Mouse (Mus musculus): Measurements from ENCODE around the gene Hnrnpa2b1.

The Hnrnpa2b1 gene

DNA sequence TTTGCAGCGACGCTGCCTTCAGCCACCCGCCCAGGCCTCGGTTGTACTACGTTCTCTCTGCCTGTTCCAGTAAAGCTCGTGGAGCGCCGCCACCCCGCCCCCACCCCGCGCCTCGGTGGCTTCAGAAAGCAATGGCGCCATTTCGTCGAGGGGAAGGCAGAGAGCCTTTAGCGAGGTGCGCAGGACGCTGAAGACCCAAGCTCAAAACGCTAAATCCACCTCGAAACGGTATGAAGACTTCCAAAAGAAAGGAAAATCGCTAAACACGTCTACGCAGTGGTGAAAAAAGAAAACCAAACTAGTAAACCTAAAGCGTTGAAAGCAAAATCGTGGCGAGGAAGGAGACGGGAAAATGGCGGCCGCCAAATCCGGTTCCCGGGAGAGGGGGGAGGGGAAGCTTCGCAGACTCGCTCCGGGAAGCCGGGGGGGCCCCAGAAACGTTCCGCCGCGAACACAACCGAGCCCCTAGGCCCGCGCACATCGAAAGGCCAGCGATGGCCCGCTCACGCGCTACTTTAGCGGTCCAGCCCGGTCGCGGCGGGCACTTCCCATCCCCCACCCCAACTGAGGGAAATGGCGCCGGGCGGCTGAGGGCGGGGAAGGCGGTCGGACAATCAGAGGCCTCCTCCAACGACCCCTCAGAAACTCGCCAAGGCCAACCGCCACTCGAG is 668 bp downstream of the Hnrnpa2b1 start:
- in situ Hi-C loops (cut with MboI), result no loop called here

- in situ Hi-C loops (cut with MboI), result no loop called here
Observed at GRCm38 (mm10) chr6:51467649-51468048, 2.0 kb downstream of the Hnrnpa2b1 start.

GRCm38 (mm10) chr6:51460363-51460762 is 9.3 kb downstream of the Hnrnpa2b1 start:
- in situ Hi-C loops (cut with MboI), result no loop called here

DNA sequence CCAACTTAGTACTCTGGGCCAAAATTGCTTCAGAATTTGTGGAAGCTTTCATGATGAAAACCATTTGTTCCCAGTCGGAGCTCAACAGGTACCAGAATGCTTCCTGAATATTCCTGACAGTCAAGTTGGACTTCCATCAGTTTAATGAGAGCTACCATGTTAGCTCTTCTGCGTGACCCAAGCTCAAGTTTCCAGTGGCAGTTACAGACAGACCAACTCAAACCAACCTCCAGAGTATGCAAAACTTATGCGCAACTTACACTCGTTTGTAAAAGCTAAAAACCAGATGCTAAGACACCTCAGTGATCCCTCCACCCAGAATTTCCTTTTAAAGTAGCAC is 9.7 kb downstream of the Hnrnpa2b1 start:
- in situ Hi-C loops (cut with MboI), result no loop called here

GRCm38 (mm10) chr6:51459313-51460020 is 10.2 kb downstream of the Hnrnpa2b1 start:
- in situ Hi-C loops (cut with MboI), result no loop called here

GRCm38 (mm10) chr6:51458925-51459312 is 10.8 kb downstream of the Hnrnpa2b1 start:
- in situ Hi-C loops (cut with MboI), result no loop called here

- in situ Hi-C loops (cut with MboI), result no loop called here
Observed at GRCm38 (mm10) chr6:51457770-51458387, 11.8 kb downstream of the Hnrnpa2b1 start.

GRCm38 (mm10) chr6:51457283-51457682 is 12.4 kb downstream of the Hnrnpa2b1 start:
- in situ Hi-C loops (cut with MboI), result no loop called here

DNA sequence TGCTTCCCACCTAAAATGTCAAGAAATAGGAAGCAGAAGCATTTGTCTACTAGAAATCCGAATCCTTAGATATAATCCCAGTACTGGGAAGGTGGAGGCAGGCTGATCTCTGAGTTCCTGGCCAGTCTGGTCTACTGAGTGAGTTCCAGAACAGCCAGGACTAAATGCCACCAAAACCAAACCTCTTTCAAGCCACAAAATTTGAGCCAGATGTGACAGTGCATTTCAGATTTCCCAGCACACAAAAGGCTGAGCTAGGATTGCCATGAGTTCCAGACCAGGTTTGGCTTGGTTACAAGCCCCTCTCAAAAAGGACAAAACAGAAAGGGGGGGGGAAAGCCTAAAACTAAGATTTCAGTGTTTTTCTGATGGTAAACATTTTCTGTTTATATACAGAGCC is 13.5 kb downstream of the Hnrnpa2b1 start:
- in situ Hi-C loops (cut with MboI), result no loop called here

GRCm38 (mm10) chr6:51454949-51455348 is 14.7 kb downstream of the Hnrnpa2b1 start:
- in situ Hi-C loops (cut with MboI), result no loop called here

- in situ Hi-C loops (cut with MboI), result no loop called here
Observed at GRCm38 (mm10) chr6:51452927-51453503, 16.7 kb downstream of the Hnrnpa2b1 start.

DNA sequence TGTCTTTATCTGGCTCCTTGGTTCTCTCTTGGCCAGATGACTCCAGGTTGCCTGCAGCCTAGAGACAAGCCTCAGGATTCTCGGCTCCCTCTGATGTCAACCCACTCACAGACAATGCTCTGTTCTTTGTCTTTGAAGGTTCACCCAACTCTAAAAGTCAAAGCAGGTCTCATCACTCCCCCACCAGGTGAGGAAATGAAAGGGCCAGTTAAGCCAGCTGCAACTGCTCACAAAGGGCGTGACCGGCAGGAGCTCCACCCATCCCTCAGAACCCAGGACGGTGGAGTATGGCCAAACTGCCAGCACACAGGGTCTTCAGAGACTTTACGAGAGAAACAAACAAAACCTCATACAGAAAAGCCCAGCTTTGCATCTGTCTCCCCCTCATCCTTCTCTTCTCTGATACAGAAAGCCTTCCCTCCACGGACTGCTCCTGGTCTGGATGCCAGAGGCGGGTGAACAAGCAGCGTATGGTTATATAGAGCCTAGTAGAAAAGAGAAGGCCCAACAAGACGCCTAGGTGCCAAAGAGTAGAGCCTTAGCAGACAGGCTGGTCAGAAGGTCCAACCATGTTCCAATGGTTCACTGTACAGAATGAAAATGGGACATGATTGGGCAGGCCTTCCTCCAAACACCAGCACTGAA is 27.4 kb downstream of the Hnrnpa2b1 start:
- in situ Hi-C loops (cut with MboI), result no loop called here

DNA sequence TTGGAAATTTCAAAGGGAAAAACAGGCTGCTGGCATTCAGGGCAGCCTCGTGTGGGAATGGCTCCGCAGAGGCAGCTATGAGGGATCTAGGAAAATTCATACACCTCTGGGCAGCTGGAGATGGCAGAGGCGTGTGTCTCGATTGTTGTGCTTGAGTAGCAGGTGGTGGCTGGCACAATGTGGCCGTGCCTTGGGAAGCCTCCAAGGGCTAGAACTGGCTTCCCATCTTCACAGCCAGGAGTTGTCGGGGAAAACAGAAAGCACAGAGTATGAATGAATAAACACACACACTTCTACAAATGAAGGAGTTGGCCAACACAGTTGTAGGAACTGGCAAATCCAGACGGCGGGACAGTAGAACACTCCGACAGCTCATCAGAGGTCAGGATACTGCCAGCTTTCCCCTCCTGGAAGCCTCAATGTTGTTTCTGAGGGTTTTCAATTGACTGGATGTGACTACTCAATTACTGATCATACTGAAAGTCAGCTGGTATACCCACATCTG is 30.8 kb downstream of the Hnrnpa2b1 start:
- in situ Hi-C loops (cut with MboI), result no loop called here

DNA sequence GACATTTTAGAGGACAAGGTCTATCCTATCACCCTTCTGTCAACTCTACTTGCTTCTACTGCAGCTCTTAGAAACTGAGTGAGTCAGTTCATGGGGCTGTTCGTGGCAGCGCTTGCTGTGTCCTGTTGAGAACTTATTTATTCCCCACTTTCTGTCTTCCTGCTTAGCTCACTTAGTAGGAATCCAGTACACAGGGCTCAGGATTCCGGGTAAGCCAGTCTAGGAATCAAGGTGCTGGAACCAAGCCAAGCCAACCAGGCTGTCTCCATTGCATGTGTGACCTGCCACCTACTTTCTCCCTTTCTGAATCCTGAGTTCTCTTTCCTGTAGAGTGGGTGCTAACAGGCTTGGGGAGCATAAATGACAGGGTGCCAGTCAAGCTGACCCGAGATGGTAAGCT is 32.0 kb downstream of the Hnrnpa2b1 start:
- in situ Hi-C loops (cut with MboI), result no loop called here

- in situ Hi-C loops (cut with MboI), result no loop called here
Observed at GRCm38 (mm10) chr6:51434270-51434669, 35.4 kb downstream of the Hnrnpa2b1 start.

DNA sequence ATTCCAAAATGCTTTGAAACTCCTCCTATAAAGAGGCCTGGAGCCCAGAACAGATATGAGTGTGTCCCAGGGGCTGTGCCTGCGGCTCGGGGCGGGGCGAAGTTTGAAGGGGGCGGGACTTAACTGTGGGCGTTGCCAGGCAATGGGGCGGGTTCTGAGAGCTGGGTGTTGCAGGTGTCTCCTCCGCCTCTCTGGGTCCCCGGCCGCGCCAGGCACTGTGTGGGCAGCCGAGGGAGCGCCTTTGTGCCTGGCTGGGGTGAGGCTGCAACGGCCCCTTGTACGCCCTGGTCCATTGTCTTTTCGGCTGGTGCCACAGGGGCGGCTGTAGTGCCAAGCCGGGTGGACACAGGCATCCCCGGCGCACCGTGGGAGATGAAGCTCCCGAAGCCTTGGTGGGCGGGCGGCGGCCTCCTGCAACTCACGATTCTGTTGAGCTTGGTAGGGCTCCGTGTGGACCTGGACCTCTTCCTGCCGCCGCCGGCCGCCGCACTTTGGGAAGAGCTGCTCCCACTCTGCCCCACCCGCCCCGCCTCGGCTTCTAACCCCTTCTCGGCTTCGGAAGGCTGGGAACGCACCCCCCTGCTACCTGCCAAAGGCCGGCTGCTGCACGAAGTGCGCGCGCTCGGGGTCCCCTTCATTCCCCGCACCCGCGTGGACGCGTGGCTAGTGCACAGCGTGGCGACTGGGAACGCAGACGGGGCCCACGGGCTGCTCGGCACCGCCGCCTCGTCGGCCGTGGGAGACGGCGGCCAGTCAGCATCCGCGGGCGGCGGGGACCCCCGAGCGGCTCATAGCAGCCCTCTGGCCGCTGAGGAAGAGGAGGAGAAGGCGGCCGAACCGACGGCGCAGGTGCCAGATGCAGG is 36.9 kb downstream of the Hnrnpa2b1 start, which contains the start of gene Nfe2l3:
Nfe2l3 (plus strand) TSS at position 136 of the 863 bp plus-strand sequence.
- in situ Hi-C loops (cut with MboI), result no loop called here

GRCm38 (mm10) chr6:51424537-51424936 is 45.2 kb downstream of the Hnrnpa2b1 start:
- in situ Hi-C loops (cut with MboI), result no loop called here

DNA sequence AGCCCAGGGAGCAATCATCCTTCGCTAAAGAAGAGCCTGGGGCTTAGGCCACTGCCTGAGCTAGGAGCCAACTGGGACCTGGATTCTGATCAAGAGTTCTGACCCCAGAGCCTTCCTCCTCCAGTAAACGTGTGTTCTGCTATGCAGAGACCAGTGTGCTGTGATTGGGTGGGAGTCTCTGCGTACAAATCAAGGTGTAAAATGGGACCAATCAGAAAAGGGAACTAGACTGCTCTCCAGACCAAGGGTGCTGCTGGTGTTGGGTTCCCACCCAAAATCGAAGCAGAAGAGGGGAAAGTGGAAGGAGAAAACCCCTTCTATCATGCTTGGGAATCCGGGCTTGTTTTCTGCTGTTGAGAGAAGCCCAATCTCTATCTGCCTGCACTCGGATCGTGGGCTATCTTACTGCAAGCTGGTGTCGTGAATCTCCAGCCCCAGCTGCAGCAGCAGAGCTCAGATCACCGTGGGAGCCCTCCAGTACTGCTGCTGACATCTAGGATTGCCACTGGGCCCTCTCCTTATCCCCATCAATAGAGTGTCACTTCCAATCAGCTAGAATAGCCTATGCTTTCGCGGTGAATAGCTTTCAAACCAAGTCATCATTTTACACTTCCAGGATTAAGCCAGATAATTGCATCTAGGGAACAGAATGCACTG is 46.1 kb downstream of the Hnrnpa2b1 start:
- in situ Hi-C loops (cut with MboI), result no loop called here

DNA sequence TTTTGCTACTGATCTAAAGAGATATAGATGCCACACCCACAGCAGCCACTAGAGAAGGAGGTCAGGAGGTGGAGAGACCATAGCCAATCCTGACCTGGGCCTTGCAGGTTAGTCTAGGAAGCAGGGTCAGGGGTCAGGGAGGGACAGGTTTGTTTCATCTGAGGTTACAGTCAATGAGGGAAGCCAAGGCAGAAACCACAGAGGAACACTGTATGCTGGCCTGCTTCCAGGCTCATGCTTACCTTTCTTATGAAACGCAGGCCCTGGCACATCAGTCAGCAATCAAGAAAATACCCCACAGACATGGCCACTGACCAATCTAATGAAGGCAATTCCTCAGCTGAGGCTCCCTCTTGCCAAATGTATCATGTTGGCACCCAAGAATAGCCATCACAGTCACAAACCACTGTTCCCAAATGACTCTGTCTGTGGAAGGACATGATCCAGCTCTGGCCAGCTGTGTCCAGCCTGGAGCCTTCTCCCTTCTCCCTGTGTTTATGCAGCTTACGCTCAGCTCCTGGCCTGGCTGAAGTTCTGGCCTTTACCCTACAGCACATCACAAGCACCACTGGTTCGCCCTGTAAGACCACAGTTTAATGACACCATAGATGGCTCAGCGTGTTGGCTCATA is 52.3 kb downstream of the Hnrnpa2b1 start:
- in situ Hi-C loops (cut with MboI), result no loop called here

- in situ Hi-C loops (cut with MboI), result no loop called here
Observed at GRCm38 (mm10) chr6:51416433-51416832, 53.3 kb downstream of the Hnrnpa2b1 start.
